Mouse (Mus musculus): ENCODE measurements around the gene Tepp. TPM values are rescaled to one million over a fixed set of nuclear protein-coding genes. Genes with fewer than 3 reads are reported as not detected.

Tepp gene
- polyA plus RNA-seq, 1 experiment from 2014 or later, result 0.70 TPM

DNA sequence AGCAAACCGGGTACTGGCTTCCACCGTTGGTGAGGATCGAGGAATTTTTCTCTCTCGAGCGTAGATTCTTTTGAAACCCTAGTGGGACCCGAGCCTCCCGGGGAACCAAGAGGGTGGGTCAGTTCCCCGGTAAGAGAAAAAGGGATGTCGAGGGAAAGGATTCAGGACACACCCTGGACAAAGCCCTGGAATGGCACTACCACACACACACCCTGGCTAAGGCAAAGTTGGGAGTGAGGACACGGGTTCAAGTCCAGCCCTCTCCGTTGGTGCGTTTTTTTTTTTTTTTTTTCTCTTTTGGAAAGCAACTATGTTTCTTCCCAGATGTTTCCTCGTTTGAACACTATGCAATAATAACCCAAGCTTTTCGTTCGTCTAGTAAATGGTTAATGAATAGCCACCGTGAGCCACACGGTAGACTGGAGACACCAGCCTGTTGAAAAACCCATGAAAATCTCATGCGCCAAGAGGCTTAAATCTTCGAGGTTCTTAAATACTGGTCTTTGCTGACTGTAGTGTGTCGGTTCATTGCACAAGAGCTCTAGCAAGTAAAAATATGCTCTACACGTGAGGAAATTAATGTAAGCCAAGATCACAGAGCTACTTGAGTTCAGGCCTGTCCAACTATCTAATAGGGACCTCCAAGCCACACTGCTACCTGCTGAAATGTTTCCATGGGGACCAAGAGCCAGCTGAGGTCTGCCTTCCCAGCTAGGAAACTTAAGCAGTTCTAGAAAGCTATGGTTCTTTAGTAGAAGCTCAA lies 22.3 kb downstream of the Tepp start:
- Histone ChIP-seq H3K9ac (peak overlapping the region; percentile 86), H3K27ac (replicated peaks) (peak overlapping the region; percentile 93), H3K4me1 (replicated peaks) (peaks cover 39% of the 10 kb centered on the region), H3K4me2 (peak overlapping the region; percentile 94), H3K36me3 (peaks cover 45% of the 10 kb centered on the region), H3K27me3 (no peaks in the 10 kb centered on the region), H3K4me3 (peak overlapping the region; percentile 68), H3K9me3 (no peaks in the 10 kb centered on the region)
- ATAC-seq (ENCODE audit: low read depth), result peak; percentile 33; the same call in 1 of the 2 replicates
- 22% methylated on average over 21 of the region's 21 CpGs for WGBS

DNA sequence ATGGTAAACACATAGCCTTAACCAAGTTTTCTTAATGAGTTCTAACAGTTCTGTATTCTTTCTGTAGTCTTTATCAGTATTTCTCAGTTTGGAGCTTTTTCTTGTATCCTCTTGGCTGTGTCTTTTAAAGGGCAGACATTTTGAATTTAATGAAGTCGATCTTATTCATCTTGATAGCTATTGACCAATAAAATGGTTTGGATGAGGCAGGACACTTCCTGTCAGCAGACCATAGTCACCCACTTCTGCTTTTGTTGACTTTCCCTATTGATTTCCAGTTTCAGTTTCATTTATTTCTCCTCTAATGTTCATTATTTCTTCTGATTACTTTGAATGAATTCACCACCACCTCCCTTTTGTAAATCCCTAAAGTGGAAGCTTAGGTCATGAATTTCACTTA lies 25.3 kb downstream of the Tepp start:
- 88% methylated on average over 1 of the region's 1 CpGs for WGBS
- H3K9ac ChIP-seq, result no peak overlapping the region
- H3K27me3 ChIP-seq, result no peaks in the 10 kb centered on the region
- H3K27ac ChIP-seq (replicated peaks), result no peak overlapping the region
- peaks cover 13% of the 10 kb centered on the region for H3K4me1 ChIP-seq (replicated peaks)
- no peak overlapping the region for H3K4me2 ChIP-seq
- no peak overlapping the region for H3K4me3 ChIP-seq
- ATAC-seq (ENCODE audit: low read depth), result no peak
- no peaks in the 10 kb centered on the region for H3K9me3 ChIP-seq
- peaks cover 46% of the 10 kb centered on the region for H3K36me3 ChIP-seq

DNA sequence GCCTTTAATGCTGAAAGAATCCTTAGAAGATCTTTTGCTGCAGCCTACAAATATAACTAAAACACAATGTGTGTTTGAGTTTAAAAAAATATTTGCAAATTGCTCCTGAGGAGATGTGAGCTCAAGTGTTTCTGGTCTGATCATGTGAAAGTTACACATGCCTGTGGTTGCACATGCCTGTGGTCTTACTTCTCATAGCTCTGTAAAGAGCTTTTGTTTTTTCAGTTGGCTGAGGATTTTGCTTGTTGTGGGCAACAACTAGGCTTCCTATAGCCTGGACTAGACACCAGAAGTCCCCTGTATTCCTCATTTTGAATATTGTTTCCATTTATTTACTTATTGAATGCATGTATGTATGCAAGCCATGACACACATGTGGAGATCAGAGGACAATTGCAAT lies 26.0 kb downstream of the Tepp start:
- Histone ChIP-seq H3K27me3 (no peaks in the 10 kb centered on the region), H3K36me3 (peaks cover 53% of the 10 kb centered on the region), H3K4me1 (replicated peaks) (peaks cover 11% of the 10 kb centered on the region), H3K9ac (no peak overlapping the region), H3K27ac (replicated peaks) (no peak overlapping the region), H3K4me2 (no peak overlapping the region), H3K4me3 (no peak overlapping the region), H3K9me3 (no peaks in the 10 kb centered on the region)
- no peak for ATAC-seq (ENCODE audit: low read depth)

DNA sequence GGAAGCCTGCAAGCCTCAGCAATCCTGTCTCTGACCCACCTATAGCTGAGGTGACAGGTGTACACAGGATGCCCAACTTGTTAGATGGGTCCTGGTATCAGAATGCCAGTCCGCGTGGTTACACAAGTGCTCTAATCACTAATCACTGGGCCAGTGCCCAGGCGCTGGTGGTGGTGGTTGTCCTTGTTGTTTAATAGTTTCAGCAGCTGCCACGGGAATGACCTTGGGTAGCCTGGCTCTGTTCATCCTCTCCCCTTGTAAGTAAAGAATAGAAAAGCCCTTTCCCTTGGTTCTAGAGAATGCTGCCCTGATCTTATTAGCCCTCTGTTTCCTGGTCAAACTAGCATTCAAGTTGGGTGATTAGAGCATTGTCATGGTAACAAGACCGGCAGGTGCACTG lies 31.4 kb downstream of the Tepp start:
- 0 out of 2 replicates have a peak overlapping the region, but pooled peaks have one; percentile 26 for H3K9ac ChIP-seq
- no peaks in the 10 kb centered on the region for H3K9me3 ChIP-seq
- peaks cover under 1% of the 10 kb centered on the region; the same call in 1 of the 2 replicates for H3K4me1 ChIP-seq (replicated peaks)
- no peak overlapping the region for H3K4me2 ChIP-seq
- 75% methylated on average over 5 of the region's 5 CpGs for WGBS
- peaks cover 64% of the 10 kb centered on the region for H3K36me3 ChIP-seq
- no peak for ATAC-seq (ENCODE audit: low read depth)
- H3K27me3 ChIP-seq, result no peaks in the 10 kb centered on the region
- H3K27ac ChIP-seq (replicated peaks), result no peak overlapping the region
- no peak overlapping the region for H3K4me3 ChIP-seq

DNA sequence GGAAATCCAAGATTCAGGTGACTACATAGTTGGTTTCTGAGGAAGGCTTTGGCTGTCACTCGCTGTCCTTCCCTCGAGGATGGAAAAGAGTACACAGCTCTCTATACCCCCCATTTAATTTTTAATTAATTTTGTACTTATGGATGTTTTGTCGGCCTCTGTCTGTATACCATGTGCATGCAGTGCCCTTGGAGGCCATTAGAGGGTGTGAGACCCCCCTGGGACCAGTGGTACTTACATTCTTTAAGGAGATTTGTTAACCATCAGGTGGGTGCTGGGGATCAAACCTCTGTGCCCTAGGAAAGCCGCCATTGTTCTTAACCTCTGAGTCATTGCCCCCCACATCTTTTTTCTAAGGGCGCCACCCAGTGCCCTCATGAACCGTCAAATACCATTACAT lies 34.3 kb downstream of the Tepp start:
- no peak overlapping the region for H3K4me2 ChIP-seq

DNA sequence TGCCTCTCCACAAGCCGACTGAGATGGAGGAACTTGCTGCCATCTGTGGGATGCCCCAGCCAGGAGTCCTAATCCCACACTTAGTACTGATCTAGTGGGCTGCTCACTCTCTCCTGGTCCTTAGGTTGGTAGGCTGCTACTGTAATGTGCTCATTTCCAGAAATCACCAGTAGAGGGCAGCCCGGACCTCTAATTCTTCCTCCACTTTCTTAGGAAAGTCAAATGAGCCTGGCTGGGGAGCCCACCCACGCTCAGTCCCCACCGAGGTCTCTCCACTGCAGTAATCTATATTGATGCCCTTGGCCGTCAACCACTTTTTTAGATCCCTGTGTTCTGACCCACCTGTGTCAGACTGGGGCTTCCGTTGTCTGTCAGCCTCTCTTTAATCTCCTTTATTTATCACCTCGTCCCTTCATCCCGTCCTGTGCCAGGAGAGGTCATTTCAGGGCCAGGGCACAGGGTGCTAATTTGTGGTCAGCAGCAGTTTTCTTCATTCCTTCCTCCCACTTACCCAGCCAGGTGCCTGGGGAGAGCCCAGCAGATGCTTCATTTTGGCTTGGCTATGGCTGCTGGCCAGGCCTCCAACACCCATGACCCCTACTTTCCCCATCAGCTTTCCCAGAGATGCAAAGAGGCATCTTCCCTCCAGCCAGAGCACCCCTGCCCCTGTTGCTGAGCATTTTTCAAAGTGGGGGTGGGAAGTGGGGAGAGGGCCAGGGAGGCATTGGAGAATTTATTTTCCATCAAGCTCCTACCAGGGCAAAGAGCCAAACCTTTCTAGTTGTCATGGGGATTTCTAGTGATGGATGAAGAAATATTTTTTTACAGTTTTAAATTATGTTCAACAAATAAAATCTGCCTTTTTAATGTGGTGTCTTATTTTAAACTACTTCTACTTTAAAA lies 36.5 kb downstream of the Tepp start:
- Histone ChIP-seq H3K9me3 (no peaks in the 10 kb centered on the region), H3K27me3 (peaks cover 4% of the 10 kb centered on the region; the same call in 1 of the 2 replicates), H3K4me2 (no peak overlapping the region), H3K4me3 (no peak overlapping the region), H3K4me1 (replicated peaks) (peaks cover 39% of the 10 kb centered on the region), H3K9ac (no peak overlapping the region), H3K27ac (replicated peaks) (no peak overlapping the region), H3K36me3 (peaks cover 25% of the 10 kb centered on the region)
- WGBS, result 15% methylated on average over 8 of the region's 8 CpGs
- peak; percentile 40; the same call in 1 of the 2 replicates for ATAC-seq (ENCODE audit: low read depth)

More for the DNA sequence above, 34.3 kb downstream of the Tepp start:
- no peak overlapping the region for H3K9ac ChIP-seq
- peaks cover 26% of the 10 kb centered on the region for H3K4me1 ChIP-seq (replicated peaks)
- ATAC-seq (ENCODE audit: low read depth), result no peak
- no peak overlapping the region for H3K4me3 ChIP-seq
- H3K27ac ChIP-seq (replicated peaks), result no peak overlapping the region
- H3K9me3 ChIP-seq, result no peaks in the 10 kb centered on the region
- 66% methylated on average over 6 of the region's 6 CpGs for WGBS
- H3K27me3 ChIP-seq, result no peaks in the 10 kb centered on the region
- H3K36me3 ChIP-seq, result peaks cover 46% of the 10 kb centered on the region

DNA sequence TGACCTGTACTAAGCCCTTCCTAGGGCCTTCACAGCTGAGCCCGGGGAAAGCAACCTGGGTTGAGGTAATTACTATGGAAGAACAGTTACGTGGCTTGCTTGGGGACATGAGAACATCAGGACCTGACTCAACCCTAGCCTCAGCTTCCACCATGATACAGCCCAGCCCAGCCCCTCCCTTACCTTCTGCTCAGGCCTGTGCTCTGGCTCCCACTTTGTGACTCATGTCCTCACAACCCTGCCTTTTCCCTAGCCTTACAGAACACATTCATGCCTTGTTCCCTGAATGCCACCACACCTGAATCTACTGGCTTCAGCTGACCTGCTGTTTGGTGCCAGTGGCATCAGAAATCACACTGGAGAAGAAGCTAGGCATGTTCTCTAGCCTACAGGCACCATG lies 38.0 kb downstream of the Tepp start:
- WGBS, result 92% methylated on average over 2 of the region's 2 CpGs
- H3K27me3 ChIP-seq, result peaks cover 4% of the 10 kb centered on the region; the same call in 1 of the 2 replicates
- H3K36me3 ChIP-seq, result peaks cover 13% of the 10 kb centered on the region
- H3K4me2 ChIP-seq, result no peak overlapping the region
- no peak for ATAC-seq (ENCODE audit: low read depth)
- H3K4me1 ChIP-seq (replicated peaks), result peaks cover 41% of the 10 kb centered on the region
- no peak overlapping the region for H3K9ac ChIP-seq
- H3K27ac ChIP-seq (replicated peaks), result peak overlapping the region; percentile 19; the same call in 1 of the 2 replicates
- H3K4me3 ChIP-seq, result no peak overlapping the region
- H3K9me3 ChIP-seq, result no peaks in the 10 kb centered on the region

DNA sequence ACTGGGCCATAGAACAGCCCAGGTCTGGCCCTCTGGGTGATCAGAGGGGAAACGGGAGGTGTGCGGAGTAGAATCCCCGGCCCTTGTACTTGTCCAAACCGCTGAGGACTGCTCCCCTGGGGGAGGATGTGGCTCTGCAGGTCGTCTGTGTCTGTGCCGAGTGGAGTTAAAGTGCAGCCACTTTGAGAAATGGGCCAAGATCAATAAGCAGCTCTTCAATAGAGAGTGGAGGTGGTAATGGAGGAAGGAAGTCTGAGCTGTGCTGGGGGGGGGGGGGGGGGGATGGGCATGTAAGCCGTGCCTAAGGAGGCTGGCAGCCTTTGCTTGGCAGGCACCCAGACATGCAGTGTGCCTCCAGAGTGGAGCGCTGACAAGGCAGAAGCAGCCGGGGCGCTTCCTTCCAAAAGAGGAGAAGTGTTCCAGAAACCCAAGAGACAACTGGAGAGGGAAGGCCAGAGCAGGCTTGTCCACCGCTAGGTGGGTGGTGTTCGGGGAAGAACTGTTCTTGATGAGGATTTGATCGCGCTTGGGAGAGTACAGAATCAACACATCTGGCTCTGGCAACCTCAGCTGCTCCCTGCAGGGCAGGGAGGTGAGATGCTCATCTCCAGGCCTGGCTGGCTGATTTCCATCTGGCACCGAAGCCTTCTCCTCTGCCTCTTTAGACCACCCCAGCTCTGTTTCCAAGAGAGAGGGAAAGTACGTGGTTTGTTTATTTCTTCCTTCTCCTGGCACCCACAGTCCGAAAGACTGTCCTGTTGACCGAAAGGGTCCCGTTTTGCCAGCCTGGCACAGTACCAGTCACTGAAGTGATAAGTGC lies 38.7 kb downstream of the Tepp start:
- WGBS, result 41% methylated on average over 19 of the region's 19 CpGs
- peaks cover 7% of the 10 kb centered on the region for H3K36me3 ChIP-seq
- H3K4me3 ChIP-seq, result no peak overlapping the region
- peaks cover 48% of the 10 kb centered on the region for H3K4me1 ChIP-seq (replicated peaks)
- peak overlapping the region; percentile 34 for H3K27ac ChIP-seq (replicated peaks)
- ATAC-seq (ENCODE audit: low read depth), result 0 out of 2 replicates have a peak, but pooled peaks have one; percentile 18
- no peaks in the 10 kb centered on the region for H3K9me3 ChIP-seq
- H3K27me3 ChIP-seq, result peaks cover 4% of the 10 kb centered on the region; the same call in 1 of the 2 replicates
- peak overlapping the region; percentile 18 for H3K4me2 ChIP-seq
- H3K9ac ChIP-seq, result no peak overlapping the region

DNA sequence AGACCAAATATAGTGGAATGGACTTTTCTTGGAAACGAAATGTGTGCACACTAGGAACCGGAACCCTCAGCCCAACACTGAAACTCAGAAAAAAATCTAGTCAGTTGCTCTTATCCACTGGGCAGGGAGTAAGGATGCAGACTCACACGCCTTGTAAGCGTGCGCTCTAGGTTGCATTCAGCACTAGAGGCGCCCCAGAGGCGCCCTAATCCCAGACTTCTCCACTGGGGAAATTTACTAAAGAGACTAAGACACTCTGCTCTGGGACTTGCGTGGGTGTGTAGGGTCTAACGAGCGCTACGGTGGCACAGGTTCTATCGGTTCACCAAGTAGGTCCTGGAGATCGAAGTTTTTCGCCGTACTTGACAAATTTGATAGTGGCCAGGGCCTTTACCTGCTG lies 41.1 kb downstream of the Tepp start:
- Histone ChIP-seq H3K4me1 (replicated peaks) (peaks cover 72% of the 10 kb centered on the region), H3K36me3 (no peaks in the 10 kb centered on the region), H3K4me2 (peak overlapping the region; percentile 80), H3K27me3 (peaks cover 4% of the 10 kb centered on the region; the same call in 1 of the 2 replicates), H3K27ac (replicated peaks) (no peak overlapping the region), H3K9ac (peak overlapping the region; percentile 92), H3K4me3 (peak overlapping the region; percentile 75), H3K9me3 (no peaks in the 10 kb centered on the region)
- 2% methylated on average over 15 of the region's 15 CpGs for WGBS
- peak; percentile 30; the same call in 1 of the 2 replicates for ATAC-seq (ENCODE audit: low read depth)

DNA sequence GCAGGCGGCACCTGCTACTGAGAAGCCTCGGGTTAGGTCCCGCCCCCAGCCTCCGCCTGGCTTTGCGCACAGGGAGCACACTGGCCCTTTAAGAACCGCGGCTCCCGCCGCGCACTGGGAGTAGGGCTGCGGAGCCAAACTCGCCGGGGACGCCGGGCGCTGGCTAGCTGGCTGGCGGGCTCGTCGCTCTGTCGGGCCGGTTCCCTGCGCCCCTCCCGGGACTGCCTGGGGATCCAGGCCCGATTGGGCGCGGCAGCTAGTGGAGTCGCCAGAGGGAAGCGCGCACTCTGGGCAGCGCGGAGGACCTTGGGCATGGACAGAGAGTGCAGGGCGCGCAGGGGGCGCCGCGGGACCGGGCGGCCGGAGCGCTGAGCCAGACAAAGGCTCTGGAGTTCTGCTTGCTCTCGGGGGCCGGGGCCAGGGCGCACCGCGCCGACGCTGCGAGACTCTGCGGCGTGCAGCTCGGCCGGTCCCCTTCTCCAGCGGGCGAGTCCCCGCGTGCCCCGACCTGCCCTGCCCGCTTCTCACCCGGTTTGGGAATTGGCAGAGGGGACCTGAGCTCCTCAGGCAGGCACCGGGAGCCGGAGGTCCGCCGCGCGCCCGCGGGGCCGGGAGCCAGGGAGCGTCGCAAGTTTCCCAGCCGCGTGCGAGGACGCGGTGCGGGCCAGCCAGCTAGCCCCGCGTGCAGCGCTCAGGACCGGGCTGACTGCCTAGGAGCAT lies 41.9 kb downstream of the Tepp start, which contains the start of gene Mmp15:
Gene Mmp15, plus strand, starts transcription at position 118 of the 720 bp plus-strand sequence.
- Histone ChIP-seq H3K36me3 (no peaks in the 10 kb centered on the region), H3K4me1 (replicated peaks) (peaks cover 75% of the 10 kb centered on the region), H3K27ac (replicated peaks) (peak within 1 kb of the TSS; percentile 89), H3K4me3 (peak within 1 kb of the TSS; percentile 75), H3K9me3 (no peaks in the 10 kb centered on the region), H3K4me2 (peak within 1 kb of the TSS; percentile 80), H3K27me3 (peaks cover 4% of the 10 kb centered on the region; the same call in 1 of the 2 replicates), H3K9ac (peak within 1 kb of the TSS; percentile 92)
- under 1% methylated on average over 79 of the region's 80 CpGs for WGBS
- ATAC-seq (ENCODE audit: low read depth), result peak; percentile 69
